Mouse (Mus musculus) forebrain, embryonic 14.5 days (tissue): ENCODE measurements at regions not wholly inside any gene's neighbourhood (a gene's known extent, or its start where the extent isn't known, plus 50 kb on each side); places are given as distances from the start of the nearest gene placed in this dataset.

Source experiments
- ATAC-seq: fragments of 200-750 bp; cut with Nextera tagmentation; 2 replicates; pipeline ENCODE4 v1.8.0; 2017; ENCODE audit warnings: mild to moderate bottlenecking, moderate library complexity
- DNase-seq: peaks from one replicate; pipeline ENCODE4 v3.0.0-alpha.2; 2015; ENCODE audit warnings: low spot score
- H3K27ac ChIP-seq: fragments of 300-500 bp; sonication (generic); 2 replicates; pipeline ENCODE4 v1.5.1; 2014; ENCODE audit warnings: low read depth, mild to moderate bottlenecking, control low read depth, low read length, moderate library complexity
- H3K27me3 ChIP-seq: fragments of 300-500 bp; sonication (generic); replicated peaks from 2 replicates; pipeline ENCODE4 v1.6.1; 2014; ENCODE audit warnings: low read length, control low read depth, mixed read lengths; ENCODE audit not compliant: control insufficient read depth, insufficient read depth
- H3K36me3 ChIP-seq: fragments of 300-500 bp; sonication (generic); 2 replicates; pipeline ENCODE4 v1.6.1; 2014; ENCODE audit warnings: low read length, control low read depth; ENCODE audit not compliant: control insufficient read depth, insufficient read depth
- H3K4me1 ChIP-seq: fragments of 300-500 bp; sonication (generic); 2 replicates; pipeline ENCODE4 v1.6.1; 2014; ENCODE audit warnings: antibody characterized with exemption, low read length, control low read depth; ENCODE audit not compliant: control insufficient read depth, insufficient read depth
- H3K4me2 ChIP-seq: fragments of 300-500 bp; sonication (generic); 2 replicates; pipeline ENCODE4 v1.6.1; 2014; ENCODE audit warnings: mild to moderate bottlenecking, control low read depth, low read length
- H3K4me3 ChIP-seq: fragments of 300-500 bp; sonication (generic); 2 replicates; pipeline ENCODE4 v1.5.1; 2014; ENCODE audit warnings: low read depth, low read length, control low read depth
- H3K9ac ChIP-seq: fragments of 300-500 bp; sonication (generic); 2 replicates; pipeline ENCODE4 v1.6.1; 2014; ENCODE audit warnings: mild to moderate bottlenecking, low read length, control low read depth, moderate library complexity
- H3K9me3 ChIP-seq: fragments of 300-500 bp; sonication (generic); replicated peaks from 2 replicates; pipeline ENCODE4 v1.6.1; 2016; ENCODE audit warnings: low read length, control low read depth, mixed read lengths; ENCODE audit not compliant: control insufficient read depth
- WGBS: fragments of 180-500 bp; shearing (Covaris S2); extraction: QIAGEN DNeasy Blood & Tissue Kit; methylation state at CpG from one replicate; pipeline ENCODE4 v1.1.7; 2014; 5-methylcytosine and 5-hydroxymethylcytosine counted together

DNA sequence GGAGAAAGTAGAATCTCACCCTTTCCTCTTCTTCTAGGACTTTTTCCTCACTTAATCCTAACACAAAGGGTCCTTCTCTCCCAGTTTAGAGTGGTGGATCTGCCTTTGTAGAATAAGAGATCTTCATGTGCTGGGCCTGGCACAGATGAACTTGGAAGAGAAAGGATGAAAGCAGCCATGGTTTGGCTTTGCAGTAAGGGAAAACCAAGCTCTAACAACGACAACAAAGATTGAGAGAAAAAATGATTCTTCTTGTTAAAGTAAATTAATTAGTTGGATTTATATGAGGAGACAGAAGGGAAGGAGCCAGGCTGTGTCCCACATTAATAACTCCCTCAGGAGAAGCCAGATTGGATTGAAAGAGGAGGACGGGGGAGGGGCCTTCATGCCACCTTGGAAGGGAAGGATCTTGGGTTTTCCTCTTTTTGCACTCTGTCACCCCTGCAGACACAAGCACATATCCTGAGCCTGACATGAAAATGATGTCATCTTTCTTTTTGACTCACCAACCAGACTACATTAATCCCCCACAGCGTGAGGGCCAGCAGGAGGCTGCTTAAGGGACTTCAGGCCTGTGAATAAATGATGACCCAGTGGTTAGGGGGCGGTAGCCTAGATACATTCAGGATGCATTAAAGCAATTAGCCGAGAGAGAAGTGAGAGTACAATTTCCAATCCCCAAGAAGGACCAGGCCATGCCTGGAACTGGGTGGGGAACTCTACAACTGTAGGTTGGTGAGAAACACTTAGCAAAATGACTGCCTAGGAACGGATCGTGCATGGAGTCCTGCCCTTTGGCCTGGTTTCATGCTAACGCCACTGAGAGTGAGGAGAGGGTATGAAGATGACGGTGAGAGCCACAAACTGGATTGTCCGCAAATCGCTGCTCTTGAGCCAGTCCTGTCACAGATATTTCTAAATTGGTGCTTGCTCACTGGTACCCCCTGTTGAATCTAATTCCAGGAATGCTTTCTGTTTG lies 69.4 kb upstream of the Klf7 start:
- Histone ChIP-seq H3K9me3 (no peaks in the 10 kb centered on the region), H3K9ac (no peak overlapping the region), H3K27me3 (no peaks in the 10 kb centered on the region), H3K27ac (no peak overlapping the region; the same call in 1 of the 2 replicates), H3K36me3 (no peaks in the 10 kb centered on the region), H3K4me1 (peaks cover 48% of the 10 kb centered on the region), H3K4me2 (no peak overlapping the region), H3K4me3 (no peak overlapping the region)
- peak; percentile 50 for DNase-seq
- 48% methylated on average over 11 of the region's 11 CpGs for WGBS
- ATAC-seq: peak; percentile 27; the same call in 1 of the 2 replicates

DNA sequence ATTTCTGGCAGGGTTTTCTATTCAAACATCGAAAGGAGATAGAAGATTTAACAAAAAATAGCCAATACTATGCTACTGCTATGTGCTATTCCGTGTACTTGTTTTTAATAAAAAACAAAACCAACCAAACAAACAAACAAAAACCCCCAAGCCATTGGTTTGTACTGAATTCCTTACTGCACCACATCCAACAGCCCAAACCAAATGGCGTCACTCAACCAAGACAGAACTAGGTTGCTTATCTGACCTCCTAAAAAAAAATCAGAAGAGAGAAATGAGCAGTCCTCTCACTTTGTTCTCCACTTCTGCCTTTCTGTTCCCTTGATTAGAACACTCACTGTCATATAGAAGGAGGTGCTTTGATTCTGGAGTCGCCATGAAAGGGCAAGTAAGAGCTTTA lies 68.6 kb upstream of the Klf7 start:
- H3K4me2 ChIP-seq: no peak overlapping the region
- ATAC-seq (no peak), DNase-seq (no peak)
- WGBS: 67% methylated on average over 4 of the region's 4 CpGs
- H3K9me3 ChIP-seq: no peaks in the 10 kb centered on the region
- H3K4me3 ChIP-seq: no peak overlapping the region
- H3K27ac ChIP-seq: no peak overlapping the region; the same call in none of the 2 replicates
- no peaks in the 10 kb centered on the region for H3K27me3 ChIP-seq
- no peaks in the 10 kb centered on the region for H3K36me3 ChIP-seq
- H3K4me1 ChIP-seq: peaks cover 41% of the 10 kb centered on the region
- no peak overlapping the region for H3K9ac ChIP-seq

DNA sequence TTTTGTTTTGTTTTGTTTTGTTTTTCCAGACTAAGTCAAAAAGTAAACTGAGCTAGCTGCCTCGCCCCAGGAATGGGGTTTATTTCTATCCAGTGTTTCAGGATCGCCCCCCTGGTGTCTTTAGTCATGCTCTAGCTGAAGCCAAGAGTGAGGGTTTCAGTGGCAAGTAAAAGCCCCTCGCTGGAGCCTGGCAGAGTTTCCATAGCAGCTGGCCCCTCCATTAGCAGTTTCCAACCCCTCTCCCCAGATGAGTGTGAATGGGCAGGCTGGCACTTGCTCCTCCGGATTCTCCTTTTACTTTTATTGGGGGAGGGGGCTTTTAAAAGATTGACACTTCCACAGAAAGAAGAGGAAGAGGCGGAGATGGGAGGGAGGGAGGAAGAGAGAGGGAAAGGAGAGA lies 68.0 kb upstream of the Klf7 start:
- Histone ChIP-seq H3K27ac (no peak overlapping the region), H3K4me1 (peaks cover 41% of the 10 kb centered on the region)
- peak; percentile 61; the same call in 1 of the 2 replicates for ATAC-seq

DNA sequence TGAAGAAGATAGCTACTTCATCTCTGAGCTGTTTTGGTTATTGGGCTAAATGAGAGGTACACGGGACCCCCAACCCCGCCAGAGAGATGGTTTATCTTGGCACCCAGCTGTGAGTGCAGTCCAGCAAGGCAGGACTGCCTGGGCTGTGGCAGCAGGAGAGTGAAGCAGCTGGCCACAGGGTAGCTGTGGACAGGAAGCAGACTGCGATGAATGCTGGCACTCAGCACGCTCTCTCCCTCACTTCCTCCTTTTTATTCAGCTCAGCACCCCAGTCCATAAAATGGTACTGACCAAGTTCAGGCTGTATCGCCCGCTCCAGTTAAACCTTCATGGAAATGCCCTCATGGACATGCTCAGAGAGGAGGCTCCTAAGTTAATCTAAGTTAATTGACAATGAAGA lies 67.4 kb upstream of the Klf7 start:
- WGBS: 49% methylated on average over 6 of the region's 6 CpGs
- H3K4me2 ChIP-seq: no peak overlapping the region
- ATAC-seq (no peak), DNase-seq (no peak)
- H3K9ac ChIP-seq: no peak overlapping the region
- H3K27me3 ChIP-seq: no peaks in the 10 kb centered on the region
- H3K36me3 ChIP-seq: no peaks in the 10 kb centered on the region
- H3K4me1 ChIP-seq: peaks cover 41% of the 10 kb centered on the region
- no peak overlapping the region for H3K4me3 ChIP-seq
- no peaks in the 10 kb centered on the region for H3K9me3 ChIP-seq
- no peak overlapping the region for H3K27ac ChIP-seq

More for the DNA sequence above, 68.0 kb upstream of the Klf7 start:
- Histone ChIP-seq H3K27me3 (no peaks in the 10 kb centered on the region), H3K4me2 (no peak overlapping the region), H3K4me3 (no peak overlapping the region), H3K9me3 (no peaks in the 10 kb centered on the region), H3K9ac (no peak overlapping the region), H3K36me3 (no peaks in the 10 kb centered on the region)
- DNase-seq: peak; percentile 75
- WGBS: 10% methylated on average over 5 of the region's 5 CpGs

DNA sequence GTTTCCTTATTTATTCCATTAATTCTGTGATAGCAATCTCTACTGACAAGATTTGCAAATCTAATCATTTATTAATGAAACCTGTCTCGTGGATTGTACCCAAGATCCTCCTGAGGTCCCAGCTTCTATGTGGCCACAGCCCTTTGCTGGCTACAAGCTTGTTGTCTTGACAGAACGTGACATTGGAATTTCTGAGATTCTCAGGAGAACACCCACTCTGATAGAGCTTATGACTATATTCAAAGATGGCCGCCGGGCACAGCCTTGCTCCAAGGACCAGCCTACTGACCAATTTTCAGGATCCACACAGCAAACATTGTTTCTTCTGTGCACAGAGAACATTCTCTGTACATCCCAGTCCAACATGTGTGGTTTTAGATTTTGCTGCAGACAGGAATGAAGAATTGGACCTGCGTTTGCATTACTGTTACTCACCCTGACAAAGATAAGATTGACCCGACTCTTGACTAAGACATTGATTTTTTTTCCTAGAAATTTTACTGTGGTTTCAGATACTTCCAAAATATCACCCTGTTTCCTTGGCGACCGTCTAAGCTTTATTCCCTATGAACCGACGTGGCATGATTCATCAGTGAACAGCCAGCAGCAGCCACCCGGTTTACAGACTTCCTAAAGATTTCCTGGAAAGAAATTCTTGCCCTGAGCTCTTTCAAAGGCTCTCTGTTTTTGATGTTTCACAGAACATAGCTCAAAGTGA lies 65.9 kb upstream of the Klf7 start:
- peaks cover 37% of the 10 kb centered on the region for H3K4me1 ChIP-seq
- no peaks in the 10 kb centered on the region for H3K9me3 ChIP-seq
- H3K27ac ChIP-seq: peak overlapping the region; percentile 55; the same call in 1 of the 2 replicates
- H3K4me2 ChIP-seq: no peak overlapping the region
- H3K4me3 ChIP-seq: no peak overlapping the region
- H3K9ac ChIP-seq: no peak overlapping the region
- H3K27me3 ChIP-seq: no peaks in the 10 kb centered on the region
- no peak for ATAC-seq
- 71% methylated on average over 11 of the region's 11 CpGs for WGBS
- DNase-seq: no peak
- H3K36me3 ChIP-seq: no peaks in the 10 kb centered on the region

DNA sequence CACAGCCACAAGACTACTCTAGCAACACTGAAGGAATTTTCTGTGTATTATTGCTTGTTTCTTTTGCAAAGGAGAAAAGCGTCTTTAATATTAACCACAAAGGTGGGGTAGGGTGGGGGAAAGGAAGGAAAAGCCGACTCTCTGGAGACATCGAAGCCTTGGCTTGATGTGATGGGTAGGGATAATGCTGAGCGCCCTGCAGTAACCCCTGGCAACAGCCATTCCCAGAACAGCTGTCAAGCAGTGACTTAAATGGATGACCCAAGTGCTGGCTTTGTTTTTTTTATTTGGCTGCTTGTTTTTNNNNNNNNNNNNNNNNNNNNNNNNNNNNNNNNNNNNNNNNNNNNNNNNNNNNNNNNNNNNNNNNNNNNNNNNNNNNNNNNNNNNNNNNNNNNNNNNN lies 51.6 kb upstream of the Klf7 start:
- DNase-seq: no peak
- WGBS: 61% methylated on average over 4 of the region's 4 CpGs

DNA sequence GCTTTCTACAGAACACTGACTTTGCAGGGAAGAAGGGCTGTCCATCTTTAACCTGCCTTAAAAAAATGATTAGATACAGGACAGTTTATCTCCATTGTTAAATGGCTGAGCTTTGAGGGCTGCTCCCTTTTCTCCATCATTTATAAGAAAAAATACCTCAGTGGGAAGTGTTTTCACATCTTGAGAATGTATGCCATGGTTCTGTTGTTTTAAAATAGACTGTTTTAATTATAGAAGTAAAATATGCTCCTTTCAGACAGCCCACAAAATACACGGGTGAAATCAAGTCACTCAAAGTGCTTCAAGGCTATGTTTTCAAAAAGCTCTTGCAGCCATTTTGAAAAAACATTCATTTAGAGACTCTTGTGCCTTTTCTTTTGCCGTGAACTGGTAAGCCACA lies 50.0 kb upstream of the Klf7 start:
- Histone ChIP-seq H3K4me3 (no peak overlapping the region), H3K4me1 (peaks cover 5% of the 10 kb centered on the region; the same call in 1 of the 2 replicates), H3K9ac (no peak overlapping the region), H3K27me3 (no peaks in the 10 kb centered on the region), H3K9me3 (no peaks in the 10 kb centered on the region), H3K36me3 (no peaks in the 10 kb centered on the region), H3K4me2 (no peak overlapping the region), H3K27ac (no peak overlapping the region)
- 44% methylated on average over 2 of the region's 2 CpGs for WGBS
- no peak for ATAC-seq
- DNase-seq: no peak

More for the DNA sequence above, 51.6 kb upstream of the Klf7 start:
- Histone ChIP-seq H3K9me3 (no peaks in the 10 kb centered on the region), H3K4me3 (no peak overlapping the region), H3K36me3 (no peaks in the 10 kb centered on the region), H3K27ac (no peak overlapping the region), H3K4me2 (no peak overlapping the region), H3K9ac (no peak overlapping the region), H3K4me1 (peaks cover 5% of the 10 kb centered on the region; the same call in 1 of the 2 replicates), H3K27me3 (no peaks in the 10 kb centered on the region)
- ATAC-seq: no peak
